Mouse (Mus musculus): ENCODE measurements around the gene Itpa.
A peak's percentile ranks its signal among the peaks of the same experiment; 100 is the strongest.
"Not testable (repeated sequence)": the region's sequence is repeated elsewhere in the genome, so short reads cannot be mapped to it uniquely, and the experiment has no call there.

The Itpa gene

DNA sequence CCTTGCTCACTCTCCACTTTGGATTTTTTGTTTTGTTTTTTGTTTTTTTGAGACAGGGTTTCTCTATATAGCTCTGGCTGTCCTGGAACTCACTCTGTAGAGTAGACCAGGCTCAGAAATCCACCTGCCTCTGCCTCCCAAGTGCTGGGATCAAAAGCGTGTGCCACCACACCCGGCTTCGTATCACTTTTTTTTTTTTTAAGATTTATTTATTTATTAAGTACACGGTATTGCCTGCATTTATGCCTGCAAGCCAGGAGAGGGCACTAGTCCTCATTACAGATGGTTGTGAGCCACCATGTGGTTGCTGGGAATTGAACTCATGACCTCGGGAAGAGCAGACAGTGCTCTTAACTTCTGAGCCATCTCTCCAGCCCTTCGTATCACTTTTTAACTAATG, 18.4 kb upstream of the Itpa start:
- H3K9me3 ChIP-seq (ENCODE audit: low read length); H3K27me3 ChIP-seq (ENCODE audit: insufficient read depth, low read length); H3K4me1 ChIP-seq (replicated peaks; ENCODE audit: low read depth, low read length); H3K4me3 ChIP-seq (replicated peaks; ENCODE audit: low read length): not testable (repeated sequence)
- TF ChIP-seq CTCF (conservative IDR thresholded peaks at IDR 0.05; ENCODE audit: low read length), result 0 out of 2 replicates have a peak, but pooled peaks have one; percentile 20
- H3K36me3 ChIP-seq (ENCODE audit: insufficient read depth, low read length), result peaks cover 30% of the 10 kb centered on the region

DNA sequence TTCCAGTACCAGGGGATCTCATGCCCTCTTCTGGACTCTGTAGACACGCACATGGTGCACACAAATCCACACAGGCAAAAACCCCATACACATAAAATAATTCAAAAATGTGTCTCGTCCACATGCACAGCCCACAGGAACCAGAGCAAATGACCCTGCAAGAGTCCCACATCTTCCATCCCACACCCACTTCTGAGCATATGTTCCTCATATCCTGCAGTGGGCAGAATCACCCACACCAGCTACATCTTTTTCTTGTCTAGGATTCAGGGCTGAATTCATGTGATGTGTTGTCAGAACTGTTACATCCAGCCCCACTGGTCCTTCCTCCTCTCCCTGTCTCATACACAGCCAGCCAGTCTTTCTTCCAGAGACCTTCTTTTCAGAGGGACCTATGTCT, 14.1 kb upstream of the Itpa start:
- Histone ChIP-seq H3K4me1 (replicated peaks; ENCODE audit: low read depth, low read length) (no peaks in the 10 kb centered on the region), H3K9me3 (ENCODE audit: low read length) (no peaks in the 10 kb centered on the region), H3K36me3 (ENCODE audit: insufficient read depth, low read length) (peaks cover 72% of the 10 kb centered on the region), H3K4me3 (replicated peaks; ENCODE audit: low read length) (no peak overlapping the region), H3K27me3 (ENCODE audit: insufficient read depth, low read length) (no peaks in the 10 kb centered on the region)
- no peak for TF ChIP-seq POU5F1 (IDR thresholded peaks at IDR 0.05; ENCODE audit: borderline replicate concordance, low read length)
- no peak for TF ChIP-seq CTCF (conservative IDR thresholded peaks at IDR 0.05; ENCODE audit: low read length)
- TF ChIP-seq NANOG (IDR thresholded peaks at IDR 0.05; ENCODE audit: borderline replicate concordance, low read length), result no peak

DNA sequence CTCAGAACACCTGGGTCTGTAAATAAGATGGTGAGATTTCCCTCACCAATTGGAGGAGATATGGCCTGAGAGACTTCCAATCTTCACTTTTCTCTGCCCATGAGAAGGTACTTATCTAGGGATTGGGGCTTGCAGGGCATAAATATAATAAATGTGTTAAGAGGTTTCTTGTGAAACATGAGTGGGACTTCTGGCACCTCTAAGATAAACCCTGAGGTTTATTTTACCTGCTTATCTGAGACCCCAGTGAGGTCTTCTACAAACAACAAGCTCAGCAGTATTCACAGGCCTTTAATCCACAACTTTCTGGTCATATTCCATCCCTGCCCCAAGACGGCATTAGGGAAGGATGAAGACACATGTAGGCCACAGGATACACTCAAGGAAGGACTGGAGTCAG, 13.7 kb upstream of the Itpa start:
- peaks cover 76% of the 10 kb centered on the region for H3K36me3 ChIP-seq (ENCODE audit: insufficient read depth, low read length)
- H3K4me3 ChIP-seq (replicated peaks; ENCODE audit: low read length), result no peak overlapping the region
- no peaks in the 10 kb centered on the region for H3K9me3 ChIP-seq (ENCODE audit: low read length)
- peaks cover 4% of the 10 kb centered on the region; the same call in 1 of the 2 replicates for H3K4me1 ChIP-seq (replicated peaks; ENCODE audit: low read depth, low read length)
- H3K27me3 ChIP-seq (ENCODE audit: insufficient read depth, low read length), result no peaks in the 10 kb centered on the region
- TF ChIP-seq CTCF (conservative IDR thresholded peaks at IDR 0.05; ENCODE audit: low read length) (no peak), POU5F1 (IDR thresholded peaks at IDR 0.05; ENCODE audit: borderline replicate concordance, low read length) (no peak), NANOG (IDR thresholded peaks at IDR 0.05; ENCODE audit: borderline replicate concordance, low read length) (no peak)

DNA sequence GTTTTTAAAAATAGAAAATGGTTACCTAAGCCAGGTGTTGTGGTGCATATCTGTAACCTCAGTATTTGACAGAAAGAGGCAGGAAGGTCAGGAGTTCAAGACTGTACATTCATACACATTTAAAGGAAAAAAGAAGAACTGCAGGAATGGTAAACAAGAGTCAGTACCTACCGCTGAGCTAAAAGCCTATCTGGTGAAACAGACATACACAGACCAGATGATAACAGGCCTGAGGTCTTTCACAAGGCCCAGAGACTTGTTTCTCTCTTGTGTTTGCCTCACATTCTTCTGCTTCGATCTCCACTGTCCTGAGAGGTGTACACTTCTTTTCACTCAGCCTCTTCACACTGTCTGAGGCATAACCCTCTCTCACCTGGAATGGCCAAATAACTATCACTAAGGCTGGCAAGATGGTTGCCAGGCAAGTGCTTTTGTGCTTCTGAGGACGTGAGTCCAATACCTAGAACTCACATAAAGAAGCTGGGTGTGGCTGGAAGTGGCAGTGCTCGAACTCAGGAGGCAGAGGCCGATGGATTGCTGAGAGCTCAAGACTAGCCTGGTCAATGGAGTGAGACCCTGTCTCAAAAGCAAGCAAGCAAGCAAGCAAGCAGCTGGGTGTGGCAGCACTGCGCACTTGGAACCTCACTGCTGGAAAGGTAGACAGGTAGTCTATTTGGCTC, 11.6 kb upstream of the Itpa start:
- Histone ChIP-seq H3K27me3 (ENCODE audit: insufficient read depth, low read length) (no peaks in the 10 kb centered on the region), H3K4me3 (replicated peaks; ENCODE audit: low read length) (no peak overlapping the region), H3K36me3 (ENCODE audit: insufficient read depth, low read length) (peaks cover 89% of the 10 kb centered on the region), H3K9me3 (ENCODE audit: low read length) (no peaks in the 10 kb centered on the region), H3K4me1 (replicated peaks; ENCODE audit: low read depth, low read length) (peaks cover 9% of the 10 kb centered on the region)
- TF ChIP-seq NANOG (IDR thresholded peaks at IDR 0.05; ENCODE audit: borderline replicate concordance, low read length), result no peak
- TF ChIP-seq POU5F1 (IDR thresholded peaks at IDR 0.05; ENCODE audit: borderline replicate concordance, low read length), result no peak
- no peak for TF ChIP-seq CTCF (conservative IDR thresholded peaks at IDR 0.05; ENCODE audit: low read length)

DNA sequence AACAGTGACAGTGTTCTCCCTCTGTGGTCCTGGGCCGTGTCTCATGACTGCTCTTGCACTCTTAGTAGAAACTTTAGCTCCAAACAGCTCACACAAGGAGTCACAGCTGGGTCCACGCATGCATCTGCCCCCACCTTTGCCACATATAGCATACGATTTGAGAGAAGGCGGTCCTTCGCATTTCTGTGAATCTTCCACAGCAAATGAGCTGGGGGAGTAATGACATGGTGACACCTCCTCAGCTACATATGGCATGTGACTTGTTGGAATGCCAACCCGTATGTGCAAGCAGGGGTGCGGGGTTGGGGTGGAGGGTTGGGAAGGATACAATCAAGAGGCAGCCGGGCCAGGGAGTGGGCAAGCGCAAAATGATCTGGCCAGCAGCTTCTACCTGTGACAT, 10.9 kb upstream of the Itpa start:
- H3K27me3 ChIP-seq (ENCODE audit: insufficient read depth, low read length), result no peaks in the 10 kb centered on the region
- H3K36me3 ChIP-seq (ENCODE audit: insufficient read depth, low read length), result peaks cover 91% of the 10 kb centered on the region
- no peak overlapping the region for H3K4me3 ChIP-seq (replicated peaks; ENCODE audit: low read length)
- H3K4me1 ChIP-seq (replicated peaks; ENCODE audit: low read depth, low read length), result peaks cover 9% of the 10 kb centered on the region
- no peaks in the 10 kb centered on the region for H3K9me3 ChIP-seq (ENCODE audit: low read length)
- TF ChIP-seq NANOG (IDR thresholded peaks at IDR 0.05; ENCODE audit: borderline replicate concordance, low read length), result no peak

DNA sequence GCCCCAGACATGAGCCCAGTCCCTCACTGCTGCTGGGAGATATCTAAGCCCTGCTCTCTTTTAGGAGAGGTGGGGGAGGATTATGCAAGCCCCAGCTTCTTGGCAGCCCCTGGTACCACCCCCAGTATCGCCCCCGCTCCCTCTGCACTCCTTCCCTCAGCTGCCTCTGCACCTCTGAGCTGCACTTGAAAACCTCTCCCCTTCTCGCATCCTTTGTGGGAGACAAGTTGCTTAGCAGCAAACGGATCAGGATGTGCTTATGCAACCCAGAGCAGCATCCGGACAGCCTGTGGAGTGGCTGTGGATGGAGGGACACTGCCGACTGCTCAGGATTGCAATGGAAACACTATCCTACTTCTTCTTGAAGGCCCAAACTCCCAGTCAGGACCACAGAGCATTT, 9.9 kb upstream of the Itpa start:
- no peak for TF ChIP-seq POU5F1 (IDR thresholded peaks at IDR 0.05; ENCODE audit: borderline replicate concordance, low read length)
- no peak for TF ChIP-seq CTCF (conservative IDR thresholded peaks at IDR 0.05; ENCODE audit: low read length)
- TF ChIP-seq NANOG (IDR thresholded peaks at IDR 0.05; ENCODE audit: borderline replicate concordance, low read length), result no peak
- H3K36me3 ChIP-seq (ENCODE audit: insufficient read depth, low read length), result peaks cover 97% of the 10 kb centered on the region

DNA sequence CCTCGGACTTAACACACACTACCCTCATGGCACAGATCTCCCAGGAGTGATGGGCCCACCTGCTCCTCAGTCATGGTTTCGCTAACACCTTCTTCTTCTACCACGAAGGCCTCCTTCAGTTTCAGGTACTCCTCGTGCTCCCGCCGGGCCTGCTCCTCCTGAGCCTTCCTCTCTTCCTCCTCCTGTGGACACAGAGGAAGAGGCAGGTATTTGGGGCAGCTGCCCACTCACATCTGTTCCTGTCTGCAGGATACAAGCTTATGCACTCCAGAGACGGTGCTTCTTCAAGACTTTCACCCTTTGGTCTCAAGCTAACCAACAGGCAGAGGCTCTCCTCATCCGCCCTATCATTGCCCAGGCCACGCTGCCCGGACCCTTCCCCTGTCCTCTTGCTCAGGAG, 8.9 kb upstream of the Itpa start:
- Histone ChIP-seq H3K36me3 (ENCODE audit: insufficient read depth, low read length) (peaks cover 98% of the 10 kb centered on the region), H3K4me1 (replicated peaks; ENCODE audit: low read depth, low read length) (peaks cover 19% of the 10 kb centered on the region), H3K27me3 (ENCODE audit: insufficient read depth, low read length) (no peaks in the 10 kb centered on the region), H3K9me3 (ENCODE audit: low read length) (no peaks in the 10 kb centered on the region), H3K4me3 (replicated peaks; ENCODE audit: low read length) (no peak overlapping the region)
- TF ChIP-seq POU5F1 (IDR thresholded peaks at IDR 0.05; ENCODE audit: borderline replicate concordance, low read length), result no peak
- TF ChIP-seq NANOG (IDR thresholded peaks at IDR 0.05; ENCODE audit: borderline replicate concordance, low read length), result no peak
- no peak for TF ChIP-seq CTCF (conservative IDR thresholded peaks at IDR 0.05; ENCODE audit: low read length)

More for the DNA sequence above, 9.9 kb upstream of the Itpa start:
- Histone ChIP-seq H3K4me3 (replicated peaks; ENCODE audit: low read length) (no peak overlapping the region), H3K27me3 (ENCODE audit: insufficient read depth, low read length) (no peaks in the 10 kb centered on the region), H3K4me1 (replicated peaks; ENCODE audit: low read depth, low read length) (peaks cover 9% of the 10 kb centered on the region), H3K9me3 (ENCODE audit: low read length) (no peaks in the 10 kb centered on the region)

DNA sequence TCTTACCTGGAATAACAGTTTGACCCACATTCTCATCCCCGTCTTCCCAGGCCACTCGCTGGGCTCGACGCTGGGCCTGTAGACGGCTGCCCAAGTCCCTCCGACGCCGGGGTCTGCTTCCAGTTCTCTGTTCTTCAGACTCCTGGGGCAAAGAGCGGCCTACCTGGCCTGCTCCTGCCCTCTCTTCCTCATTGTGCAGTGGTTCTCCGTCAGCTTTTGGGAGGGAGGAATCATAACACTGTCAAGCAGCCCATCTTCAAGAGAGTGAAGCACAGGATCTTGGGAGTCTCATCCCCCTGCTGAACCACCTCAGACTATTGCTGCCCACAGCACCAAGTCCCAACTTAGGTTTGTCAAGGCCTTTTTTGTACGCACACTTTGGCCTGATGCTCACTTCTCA, 4.1 kb upstream of the Itpa start:
- TF ChIP-seq NANOG (IDR thresholded peaks at IDR 0.05; ENCODE audit: borderline replicate concordance, low read length) (no peak), POU5F1 (IDR thresholded peaks at IDR 0.05; ENCODE audit: borderline replicate concordance, low read length) (no peak), CTCF (conservative IDR thresholded peaks at IDR 0.05; ENCODE audit: low read length) (no peak)
- Histone ChIP-seq H3K9me3 (ENCODE audit: low read length) (no peaks in the 10 kb centered on the region), H3K4me3 (replicated peaks; ENCODE audit: low read length) (peak overlapping the region; percentile 87), H3K4me1 (replicated peaks; ENCODE audit: low read depth, low read length) (peaks cover 44% of the 10 kb centered on the region), H3K27me3 (ENCODE audit: insufficient read depth, low read length) (no peaks in the 10 kb centered on the region), H3K36me3 (ENCODE audit: insufficient read depth, low read length) (peaks cover 51% of the 10 kb centered on the region)

DNA sequence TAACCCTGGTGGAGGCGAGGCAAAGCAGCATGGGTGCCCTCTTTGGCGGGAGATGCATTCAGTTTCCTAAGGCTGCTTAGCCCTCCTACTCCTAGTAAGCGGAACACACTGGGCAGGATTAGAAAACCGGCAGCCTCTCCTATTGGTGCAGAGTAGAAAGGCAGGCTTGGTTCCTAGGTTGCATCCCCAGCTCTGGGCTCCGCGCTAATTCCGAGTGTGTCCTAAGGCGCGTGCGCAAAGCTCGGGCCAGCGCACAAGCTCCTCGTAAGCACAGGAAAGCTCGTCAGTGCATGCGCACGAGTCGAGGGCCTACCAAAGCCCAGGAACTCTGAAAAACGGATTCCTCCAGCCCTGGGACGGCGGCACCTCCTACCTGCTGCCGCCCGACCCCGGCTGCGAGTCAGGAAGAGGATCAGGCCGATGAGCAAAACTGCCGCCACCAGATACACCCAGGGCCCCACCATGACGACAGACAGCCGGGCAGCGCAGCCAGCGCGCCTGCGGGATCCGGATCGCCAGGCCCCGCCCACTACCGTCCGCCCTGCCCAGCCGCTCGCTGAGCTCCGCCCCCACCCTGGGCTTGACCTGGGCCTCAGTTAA, 3.2 kb upstream of the Itpa start, which contains the start of gene Ddrgk1:
Gene Ddrgk1 (minus strand): TSS at position 558 of the 600 bp plus-strand sequence.
- Histone ChIP-seq H3K4me1 (replicated peaks; ENCODE audit: low read depth, low read length) (peaks cover 44% of the 10 kb centered on the region), H3K9me3 (ENCODE audit: low read length) (no peaks in the 10 kb centered on the region), H3K27me3 (ENCODE audit: insufficient read depth, low read length) (no peaks in the 10 kb centered on the region), H3K4me3 (replicated peaks; ENCODE audit: low read length) (peak within 1 kb of the TSS; percentile 87), H3K36me3 (ENCODE audit: insufficient read depth, low read length) (peaks cover 43% of the 10 kb centered on the region)
- TF ChIP-seq POU5F1 (IDR thresholded peaks at IDR 0.05; ENCODE audit: borderline replicate concordance, low read length), result no peak
- no peak for TF ChIP-seq CTCF (conservative IDR thresholded peaks at IDR 0.05; ENCODE audit: low read length)
- no peak for TF ChIP-seq NANOG (IDR thresholded peaks at IDR 0.05; ENCODE audit: borderline replicate concordance, low read length)

All from E14TG2a.4 (cell line).